Mouse (Mus musculus): ENCODE measurements around the gene Ccdc126.

DNA sequence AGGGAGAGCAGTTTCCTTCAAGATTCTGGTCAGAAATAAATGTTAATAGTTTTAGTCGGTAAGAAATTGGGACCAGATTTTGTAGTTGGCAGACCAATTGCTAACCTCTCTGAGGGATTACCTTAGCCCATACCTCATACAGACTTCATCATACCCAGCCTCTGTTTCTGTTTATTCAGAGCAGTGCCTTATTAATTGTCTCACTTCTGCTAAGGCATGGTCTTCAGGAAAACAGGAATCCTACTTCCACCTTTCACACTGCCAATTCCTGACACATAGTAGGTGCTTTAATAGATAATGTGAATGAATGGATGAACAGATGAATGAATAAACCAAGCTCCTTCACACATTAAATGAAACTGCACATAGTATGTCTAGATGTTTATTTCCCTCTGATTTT, 6.2 kb downstream of the Ccdc126 start:
- no peak for TF ChIP-seq CTCF (IDR thresholded peaks at IDR 0.05; ENCODE audit: borderline replicate concordance, extremely low read depth, insufficient read depth, insufficient read length)
- no peak for TF ChIP-seq POLR2A (IDR thresholded peaks at IDR 0.05; ENCODE audit: borderline replicate concordance, extremely low read depth, insufficient read depth, insufficient read length, poor library complexity, severe bottlenecking)
